Mouse (Mus musculus): Measurements from ENCODE around the gene Lars2.

DNA sequence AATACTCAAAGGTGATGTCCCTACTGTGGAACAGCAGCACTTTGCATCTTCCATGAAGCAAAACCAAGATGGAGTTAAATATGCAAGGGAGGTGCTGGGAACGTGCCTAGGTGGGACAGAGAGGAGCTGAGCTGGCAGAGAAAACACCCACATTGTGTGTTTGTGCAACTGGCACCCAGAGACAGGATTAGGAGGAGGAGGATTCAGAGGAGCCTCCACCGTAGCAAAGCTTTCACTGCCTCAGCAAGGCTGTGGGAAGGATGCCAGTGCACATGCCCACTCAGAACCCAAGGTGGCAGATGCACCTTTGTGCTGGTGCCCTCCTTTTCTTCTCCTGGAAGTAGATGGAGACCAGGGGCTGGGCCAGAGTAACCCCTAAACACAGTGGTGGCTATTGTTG is 71.5 kb downstream of the Lars2 start:
- TF ChIP-seq HCFC1 (IDR thresholded peaks at IDR 0.05; ENCODE audit: borderline replicate concordance, insufficient read depth, low read length), result no peak
- TF ChIP-seq CHD2 (IDR thresholded peaks at IDR 0.05; ENCODE audit: low read depth, low read length), result no peak
